Mouse (Mus musculus) megakaryocyte progenitor cell, adult 5-6 weeks (primary cell): Measurements from ENCODE around the gene Eif3f. TPM values are rescaled to one million over a fixed set of nuclear protein-coding genes. Genes with fewer than 3 reads are reported as not detected.
A peak's percentile ranks its signal among the peaks of the same experiment; 100 is the strongest.

ENCODE experiments used
- ATAC-seq: replicated peaks from 2 replicates; pipeline ENCODE4 v1.8.0; 2016; ENCODE audit warnings: mild to moderate bottlenecking, moderate TSS enrichment, inconsistent platforms; ENCODE audit not compliant: poor library complexity
- total RNA-seq, 2 experiments: library from RNA; stranded (forward) in 1 of 2; stranded (reverse) in 1 of 2; fragments of 157-497, 149-512 nt in 1 of 2; fragments of 200-1000 nt in 1 of 2; gene quantifications; 2 replicates each; pipeline versions ENCODE4 v1.2.3 to v1.2.4; 2015 to 2017

The Eif3f gene
- 230 and 235 TPM in 2 replicates for total RNA-seq (2015)
- total RNA-seq (2017) = 71.4 and 76.6 TPM in 2 replicates

GRCm38 (mm10) chr7:108933794-108934731, at the start of gene Eif3f:
Gene Eif3f, plus strand, starts transcription at chr7:108934417.
- ATAC-seq = peak; percentile 92

- ATAC-seq = no peak
These were observed 49.3 kb upstream of the Eif3f start, which contains the start of gene Olfr518 for GRCm38 (mm10) chr7:108884906-108885305. Gene Olfr518, minus strand, starts transcription at chr7:108885006.

- no peak for ATAC-seq
These were observed 39.9 kb upstream of the Eif3f start, which contains the start of gene Olfr519 for GRCm38 (mm10) chr7:108894320-108894719. Gene Olfr519, minus strand, starts transcription at chr7:108894420.

- no peak for ATAC-seq
These were observed 30.2 kb upstream of the Eif3f start for GRCm38 (mm10) chr7:108903969-108904368.

- peak; percentile 74 for ATAC-seq
These were observed 7.2 kb upstream of the Eif3f start for GRCm38 (mm10) chr7:108927043-108927442.

- ATAC-seq = no peak
These were observed 5.7 kb upstream of the Eif3f start for GRCm38 (mm10) chr7:108928280-108929188.

- ATAC-seq = peak; percentile 48
These were observed 4.4 kb upstream of the Eif3f start, which contains the start of gene Nlrp10 for GRCm38 (mm10) chr7:108929726-108930393. Gene Nlrp10, minus strand, starts transcription at chr7:108930178.

- ATAC-seq = no peak
These were observed 619 bp downstream of the Eif3f start for GRCm38 (mm10) chr7:108934836-108935235.

GRCm38 (mm10) chr7:108935411-108935810, 1.2 kb downstream of the Eif3f start:
- ATAC-seq = no peak

GRCm38 (mm10) chr7:108936591-108936990, 2.4 kb downstream of the Eif3f start:
- no peak for ATAC-seq

- no peak for ATAC-seq
These were observed 7.2 kb downstream of the Eif3f start for GRCm38 (mm10) chr7:108941466-108941865.

- ATAC-seq = peak; percentile 87
These were observed 9.8 kb downstream of the Eif3f start for GRCm38 (mm10) chr7:108944002-108944401.

- ATAC-seq = no peak
These were observed 14.4 kb downstream of the Eif3f start for GRCm38 (mm10) chr7:108948611-108949010.

- no peak for ATAC-seq
These were observed 15.1 kb downstream of the Eif3f start for GRCm38 (mm10) chr7:108949301-108949700.

- 0 out of 2 replicates have a peak, but pooled peaks have one; percentile 12 for ATAC-seq
These were observed 16.1 kb downstream of the Eif3f start, which contains the start of gene Tub for GRCm38 (mm10) chr7:108950312-108950761. Gene Tub, plus strand, starts transcription at chr7:108950338.

GRCm38 (mm10) chr7:108950762-108951331, 16.6 kb downstream of the Eif3f start:
- no peak for ATAC-seq

GRCm38 (mm10) chr7:108952801-108953200, 18.6 kb downstream of the Eif3f start:
- 0 out of 2 replicates have a peak, but pooled peaks have one; percentile 32 for ATAC-seq

GRCm38 (mm10) chr7:108954185-108954584, 20.0 kb downstream of the Eif3f start:
- ATAC-seq = peak; percentile 66

- ATAC-seq = peak; percentile 70
These were observed 23.5 kb downstream of the Eif3f start for GRCm38 (mm10) chr7:108957734-108958133.

GRCm38 (mm10) chr7:108965968-108966367, 31.8 kb downstream of the Eif3f start:
- ATAC-seq = peak; percentile 53
